Mouse (Mus musculus) right cerebral cortex, postnatal 14 days (tissue): ENCODE results near the gene Rnf2.
"Not testable (repeated sequence)": the region's sequence is repeated elsewhere in the genome, so short reads cannot be mapped to it uniquely, and the experiment has no call there.

Experiments used
- DNase-seq: peaks from one replicate; pipeline ENCODE4 v3.0.0; 2022

The Rnf2 gene

DNA sequence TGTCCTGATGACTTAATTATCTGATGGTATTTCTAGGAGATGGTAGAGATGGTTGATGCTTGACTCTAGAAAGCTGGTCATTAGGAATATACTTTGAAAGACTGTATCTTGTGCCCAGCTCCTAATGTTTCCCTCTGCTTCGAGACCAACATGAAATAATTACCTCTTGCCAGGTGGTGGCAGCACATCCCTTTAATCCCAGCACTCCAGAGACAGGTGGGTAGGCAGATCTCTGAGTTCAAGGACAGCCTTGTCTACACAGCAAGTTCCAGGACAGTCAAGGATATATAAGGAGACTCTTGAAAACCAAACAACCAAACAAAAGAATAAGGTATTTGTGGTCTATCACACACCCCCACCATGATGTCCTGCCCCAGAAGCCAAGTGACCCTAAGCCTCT, 17.2 kb downstream of the Rnf2 start:
- no peak for DNase-seq

DNA sequence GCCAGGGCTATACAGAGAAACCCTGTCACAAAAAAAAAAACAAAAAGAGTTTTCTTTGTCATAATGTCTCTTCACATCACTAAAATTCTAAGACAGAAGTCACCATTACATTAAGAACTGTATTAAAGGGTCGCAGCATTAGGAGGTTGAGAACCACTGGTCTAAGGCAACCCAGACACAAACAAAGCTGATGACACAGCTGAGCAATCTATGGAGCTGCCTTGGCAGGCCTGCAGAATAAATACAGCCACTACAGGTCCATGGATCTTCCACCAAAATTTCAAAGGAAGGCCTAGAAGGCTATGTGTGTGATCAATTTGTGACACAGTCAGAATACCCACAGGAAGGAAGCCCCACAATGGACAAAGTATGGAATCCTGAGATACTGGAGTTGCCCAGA, 18.3 kb downstream of the Rnf2 start:
- no peak for DNase-seq

DNA sequence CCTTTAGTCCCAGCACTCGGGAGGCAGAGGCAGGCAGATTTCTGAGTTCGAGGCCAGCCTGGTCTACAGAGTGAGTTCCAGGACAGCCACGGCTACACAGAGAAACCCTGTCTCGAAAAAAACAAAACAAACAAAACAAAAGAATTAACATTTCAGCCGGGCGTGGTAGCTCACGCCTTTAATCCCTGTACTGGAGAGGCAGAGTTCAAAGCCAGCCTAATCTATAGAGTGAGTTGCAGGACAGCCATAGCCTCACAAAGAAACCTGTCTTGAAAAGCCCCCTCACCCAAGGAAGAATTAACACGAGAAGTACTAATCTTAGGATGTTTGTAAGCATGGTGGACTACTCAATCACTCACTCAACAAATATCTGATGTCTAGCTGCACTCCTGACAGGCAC, 28.4 kb downstream of the Rnf2 start:
- DNase-seq: not testable (repeated sequence)

DNA sequence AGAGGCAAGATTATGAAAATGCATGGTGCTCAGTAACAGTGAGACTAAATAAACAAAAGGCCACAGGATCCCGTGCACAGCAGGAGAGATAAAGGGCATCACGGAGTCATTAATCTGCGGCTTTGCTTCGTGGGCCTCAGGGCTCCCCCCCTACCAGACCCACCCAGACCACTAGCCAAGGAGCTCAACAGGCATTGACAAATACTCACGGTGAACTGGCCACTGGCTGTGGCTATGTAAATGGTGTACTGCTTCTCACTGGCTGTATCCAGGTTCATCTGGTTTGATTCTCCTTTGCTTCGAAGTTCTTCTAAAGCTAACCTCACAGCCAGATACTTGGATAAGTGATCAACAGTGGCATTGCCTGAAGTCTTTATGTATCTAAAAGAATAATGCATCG, 29.3 kb downstream of the Rnf2 start:
- DNase-seq: no peak

DNA sequence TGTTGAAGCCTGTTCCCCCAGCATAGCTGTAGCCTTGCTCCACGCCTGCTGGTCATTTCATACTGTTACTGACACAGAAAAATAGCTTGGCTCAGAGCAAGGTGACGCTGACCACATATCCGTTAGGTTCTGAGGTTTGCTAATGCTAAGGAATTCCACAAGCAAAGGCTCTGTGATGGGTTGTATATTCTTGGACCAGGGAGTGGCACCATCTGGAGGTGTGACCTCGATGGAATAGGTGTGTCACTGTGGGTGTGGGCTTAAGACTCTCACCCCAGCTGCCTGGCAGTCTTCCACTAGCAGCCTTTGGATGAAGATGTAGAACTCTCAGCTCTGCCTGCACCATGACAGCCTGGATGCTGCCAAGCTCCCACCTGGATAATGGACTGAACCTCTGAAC, 34.2 kb downstream of the Rnf2 start:
- DNase-seq: no peak

DNA sequence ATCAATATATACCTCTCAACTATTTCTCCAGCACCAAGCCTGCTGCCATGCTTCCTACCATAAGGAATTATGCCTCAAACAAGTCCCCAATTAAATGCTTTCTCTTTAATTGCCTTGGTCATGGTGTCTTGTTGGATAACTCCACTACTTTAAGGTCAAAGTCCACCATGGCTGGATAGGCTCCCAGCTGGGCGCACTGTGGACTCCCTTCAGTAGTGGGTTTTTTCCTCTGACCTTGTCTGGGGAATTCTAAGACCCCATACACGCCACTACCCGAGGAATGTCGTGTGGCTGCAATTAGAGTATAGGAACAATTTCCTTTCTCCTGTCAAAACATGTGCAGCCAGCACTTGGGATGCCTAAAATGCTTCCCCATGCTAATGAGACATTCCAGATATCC, 35.8 kb downstream of the Rnf2 start:
- no peak for DNase-seq

DNA sequence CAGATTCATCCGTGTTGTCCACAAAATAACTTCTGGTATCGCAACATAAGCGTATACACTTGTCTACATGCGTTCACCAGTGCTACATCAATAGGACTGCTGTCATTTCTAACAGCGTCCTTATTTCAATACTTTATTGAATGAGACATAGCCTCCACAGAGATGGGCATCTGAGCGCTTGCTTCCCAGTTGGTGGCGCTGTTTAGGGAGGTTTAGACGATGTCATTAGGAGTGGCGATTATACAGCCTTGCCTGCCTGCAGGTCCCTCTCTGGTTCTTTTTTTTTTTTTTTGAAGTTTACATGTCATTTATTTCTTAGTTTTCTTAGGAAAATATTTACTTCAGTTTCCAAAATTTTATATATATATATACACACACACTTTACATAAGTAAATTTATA, 39.5 kb downstream of the Rnf2 start:
- DNase-seq: peak; percentile 11

DNA sequence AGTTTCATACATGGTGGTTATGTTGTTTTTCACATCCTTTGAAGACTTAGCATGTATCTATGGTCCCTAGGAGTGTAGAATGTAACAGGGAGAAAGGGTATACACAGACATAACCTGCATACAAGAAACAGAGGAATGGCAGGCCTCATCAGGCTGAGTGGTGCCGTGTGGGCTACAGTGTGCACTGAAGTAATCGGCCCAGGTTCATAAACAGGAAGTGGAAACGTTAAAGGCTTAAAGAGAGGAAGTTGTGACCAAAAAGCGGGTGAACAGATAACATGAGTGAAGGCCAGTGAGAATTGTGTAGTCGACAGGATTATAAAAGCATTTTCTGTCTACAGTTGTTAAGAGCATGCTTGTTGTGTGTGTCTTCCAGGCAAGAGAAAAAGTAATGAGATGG, 43.7 kb downstream of the Rnf2 start:
- DNase-seq: no peak

DNA sequence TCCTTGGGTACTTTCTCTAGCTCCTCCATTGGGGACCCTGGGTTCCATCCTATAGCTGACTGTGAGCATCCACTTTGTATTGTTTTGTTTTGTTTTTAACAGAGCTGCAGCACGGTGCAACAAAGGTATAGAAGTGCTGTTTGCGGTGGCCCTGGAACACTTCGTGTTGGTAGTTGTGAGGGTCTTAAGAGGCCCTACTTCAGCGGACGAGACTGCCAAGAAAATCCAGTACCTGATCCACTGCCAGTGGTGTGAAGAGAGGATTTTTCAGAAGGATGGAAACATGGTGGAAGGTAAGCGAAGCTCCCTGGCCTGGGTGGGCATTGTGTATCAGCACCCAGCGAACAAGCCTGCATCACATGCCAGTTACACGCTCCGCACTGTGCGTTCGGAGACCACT, 48.8 kb downstream of the Rnf2 start:
- no peak for DNase-seq

DNA sequence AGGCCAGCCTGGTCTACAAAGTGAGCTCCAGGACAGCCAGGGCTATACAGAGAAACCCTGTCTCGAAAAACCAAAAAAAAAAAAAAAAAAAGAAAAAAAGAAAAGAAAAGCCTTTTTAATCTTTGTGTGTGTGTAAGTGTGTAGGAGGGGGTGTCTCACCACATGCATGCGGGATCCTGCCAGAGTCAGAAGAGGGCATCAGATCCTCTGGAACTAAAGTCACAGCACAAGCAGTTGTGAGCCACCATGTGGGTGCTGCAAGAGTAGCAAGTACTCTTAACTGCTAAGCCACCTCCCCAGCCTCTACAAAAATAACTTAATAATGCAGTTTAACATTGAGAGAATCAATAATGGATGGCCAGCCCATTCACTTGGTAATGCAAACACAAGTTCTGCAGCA, 49.9 kb downstream of the Rnf2 start:
- no peak for DNase-seq

DNA sequence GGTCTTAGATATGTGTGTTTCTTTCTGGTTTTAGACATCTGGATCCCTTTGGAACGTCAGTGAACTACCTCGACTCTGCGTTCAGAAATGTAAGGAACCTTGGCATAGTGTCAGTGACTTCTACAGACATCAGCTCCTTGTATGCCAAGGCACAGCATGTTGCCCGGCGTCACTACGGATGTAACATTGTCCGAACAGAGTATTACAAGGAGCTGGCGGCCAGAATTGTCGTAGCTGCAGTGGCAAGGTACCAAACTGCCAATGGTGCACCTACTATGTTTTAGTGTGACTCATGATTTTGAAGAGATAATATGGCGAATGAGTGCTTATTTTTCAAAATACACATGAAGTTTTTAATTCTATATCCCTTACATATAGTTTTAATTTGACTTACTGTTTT, 50.9 kb downstream of the Rnf2 start:
- DNase-seq: no peak

DNA sequence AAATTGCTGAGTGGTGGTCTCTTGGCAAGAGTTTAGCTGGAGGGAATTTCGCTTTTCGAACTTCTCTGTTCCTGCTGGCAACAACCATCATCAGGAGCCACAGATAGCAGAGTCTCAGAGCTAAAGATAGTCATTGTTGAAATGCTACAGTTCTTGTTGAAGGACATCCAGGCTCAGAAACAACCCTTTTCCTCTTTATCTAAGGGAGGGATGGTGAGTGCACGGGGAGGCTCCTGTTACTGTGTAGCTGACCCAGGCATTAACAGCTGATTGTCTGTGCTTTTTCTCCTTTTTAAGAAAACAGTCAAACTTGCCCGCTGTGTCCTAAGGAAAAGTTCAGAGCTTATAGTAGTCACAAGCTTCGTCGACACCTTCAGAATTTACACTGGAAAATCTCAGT, 65.3 kb downstream of the Rnf2 start:
- DNase-seq: no peak

DNA sequence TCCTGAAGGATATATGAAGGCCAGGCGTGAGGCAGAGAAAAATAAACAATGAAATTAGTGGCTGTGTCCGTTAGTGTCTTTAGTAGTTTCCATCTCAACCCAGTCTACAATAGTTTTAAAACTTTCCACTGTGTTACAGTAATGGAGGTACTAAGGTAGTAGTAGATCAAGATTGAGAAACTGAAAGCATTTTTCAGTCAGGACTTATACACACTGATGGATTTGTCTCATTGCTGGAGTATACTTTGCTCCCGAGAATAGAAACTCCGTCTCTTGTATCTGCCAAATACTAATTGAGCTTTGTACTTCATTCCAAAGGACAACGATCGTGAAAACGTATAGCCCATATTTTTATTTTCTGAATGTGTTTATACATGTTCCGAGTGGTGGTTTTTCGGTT, 71.4 kb downstream of the Rnf2 start:
- DNase-seq: no peak

DNA sequence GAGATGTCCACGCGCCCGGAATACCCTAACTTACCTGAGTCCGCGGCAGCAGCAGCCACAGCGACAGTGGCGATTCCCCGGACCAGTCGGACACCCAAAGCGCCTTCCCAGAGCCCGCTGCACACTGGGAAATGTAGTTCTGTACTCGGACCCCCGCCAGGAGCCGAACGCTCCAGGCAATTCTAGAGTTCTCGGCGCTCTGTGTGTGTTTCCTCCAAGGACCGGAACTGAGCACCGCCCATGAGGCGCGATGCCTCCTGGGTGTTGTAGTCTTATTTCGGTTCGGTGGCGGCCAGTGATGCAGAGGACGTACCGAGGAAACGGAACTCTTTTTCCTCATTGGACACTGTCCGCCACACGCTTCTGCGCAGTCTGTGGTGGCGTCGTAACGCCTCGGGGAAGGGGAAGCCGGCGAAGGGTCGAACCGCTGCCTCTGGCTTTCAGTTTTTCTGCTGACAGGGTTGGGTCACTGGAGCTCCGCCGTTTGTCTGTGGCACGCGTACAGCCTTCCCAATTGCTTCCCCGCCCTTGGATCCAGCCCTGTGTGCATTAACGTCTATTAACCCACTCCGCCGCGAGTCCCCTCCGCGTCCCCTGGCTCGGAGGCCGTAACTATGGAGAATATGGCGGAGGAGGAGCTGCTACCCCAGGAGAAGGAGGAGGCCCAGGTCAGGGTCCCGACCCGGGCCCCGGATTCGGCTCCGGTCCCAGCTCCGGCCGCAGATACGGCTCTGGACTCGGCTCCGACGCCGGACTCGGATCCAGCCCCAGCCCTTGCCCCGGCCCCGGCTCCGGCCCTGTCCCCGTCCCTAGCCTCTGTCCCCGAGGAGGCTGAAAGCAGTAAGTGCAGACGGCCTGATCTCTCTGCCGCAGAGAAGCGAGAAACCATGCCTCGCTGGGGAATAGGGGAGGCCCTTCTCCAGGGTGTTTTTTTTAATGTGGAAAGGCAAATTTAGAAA, 72.2 kb downstream of the Rnf2 start, which contains the start of the genes Swt1 and Trmt1l:
Gene Swt1 (minus strand): TSS at position 193 of the 959 bp plus-strand sequence.
Gene Trmt1l (plus strand): TSS at position 280 of the 959 bp plus-strand sequence.
- DNase-seq: peak; percentile 95

DNA sequence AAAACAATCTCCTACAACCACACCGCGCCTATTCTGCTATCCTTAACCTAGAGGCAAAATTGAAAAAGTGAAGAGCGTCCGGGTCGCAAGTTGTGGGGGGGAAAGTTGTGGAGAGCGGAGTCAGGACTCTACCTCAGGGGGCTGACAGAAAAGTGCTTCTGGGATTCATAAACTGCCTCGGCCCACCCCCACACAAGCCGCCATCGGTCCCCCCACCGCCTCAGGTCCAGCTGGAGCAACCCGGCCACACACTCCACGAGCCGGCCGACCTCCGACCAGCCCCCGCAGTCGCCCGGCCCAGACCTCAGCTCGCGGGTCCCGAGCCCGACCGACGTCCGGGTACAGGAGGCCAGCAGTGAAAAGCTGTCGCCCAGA, 72.9 kb downstream of the Rnf2 start:
- no peak for DNase-seq

DNA sequence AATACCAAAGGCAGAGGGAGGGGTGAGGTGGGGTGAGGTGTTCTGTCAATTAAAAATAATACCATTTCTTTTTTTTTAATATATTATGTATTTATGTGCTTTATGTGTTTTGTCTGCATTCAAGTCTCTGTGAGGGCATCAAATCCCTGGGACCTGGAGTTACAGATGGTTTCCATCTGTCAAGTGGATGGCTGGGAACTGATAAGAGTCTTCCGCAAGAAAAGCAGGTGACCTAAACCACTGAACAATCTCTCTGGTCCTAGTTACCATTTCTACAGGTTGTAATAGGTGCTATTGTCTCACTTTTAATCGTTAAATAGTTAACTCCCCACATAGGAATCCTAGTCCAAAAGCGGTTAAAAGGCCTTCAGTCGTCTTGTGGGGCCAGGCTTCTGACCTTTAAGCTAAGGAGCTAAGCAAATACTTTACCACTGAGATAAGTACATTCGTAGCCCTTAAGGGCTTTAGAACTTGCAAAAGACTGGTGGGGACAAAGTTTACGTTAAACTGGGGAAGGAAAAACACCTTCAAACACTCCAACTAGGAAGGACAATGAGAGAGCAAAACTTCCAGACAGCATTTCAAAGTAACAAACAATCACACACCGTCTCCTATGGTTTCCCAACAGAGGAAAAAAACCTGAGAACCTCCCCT, 73.7 kb downstream of the Rnf2 start:
- no peak for DNase-seq

DNA sequence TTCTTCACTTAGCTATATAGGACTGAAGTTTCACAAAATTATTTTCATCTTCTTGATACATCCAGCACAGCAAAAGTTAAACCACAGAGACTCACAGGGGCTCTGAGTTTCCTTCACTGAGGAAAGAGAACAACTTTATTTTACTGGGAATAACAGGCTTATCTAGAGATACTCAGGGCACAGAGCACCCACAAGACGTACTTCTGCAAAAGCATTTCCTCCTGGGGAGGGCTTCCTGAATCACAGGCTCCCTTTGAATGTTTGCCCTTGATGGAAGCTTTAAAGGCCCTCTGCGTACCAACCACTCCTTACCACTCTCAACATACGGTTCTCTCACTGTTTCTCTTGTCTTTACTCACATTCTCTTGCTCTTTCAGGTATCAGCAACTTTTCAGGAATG, 78.6 kb downstream of the Rnf2 start:
- no peak for DNase-seq

DNA sequence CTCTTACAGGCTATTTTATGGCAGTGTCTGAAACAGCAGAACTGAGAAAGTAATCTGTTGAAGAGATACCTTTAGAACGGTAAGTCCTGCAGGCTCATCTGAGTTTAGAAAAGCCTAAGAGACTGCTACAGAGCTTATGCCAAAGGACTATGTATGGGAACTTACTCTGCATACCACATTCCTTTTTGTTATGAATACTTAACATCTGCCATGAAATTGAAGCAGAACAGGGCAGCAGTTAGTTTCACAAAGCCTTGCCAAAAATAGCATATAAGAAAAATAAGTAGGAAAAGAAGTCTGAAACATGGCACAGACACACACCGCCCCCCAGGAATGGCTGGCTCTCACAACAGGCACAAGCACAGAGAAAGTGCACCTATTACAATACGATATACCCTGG, 90.9 kb downstream of the Rnf2 start:
- DNase-seq: no peak
